Mouse (Mus musculus) myocyte (in vitro differentiated cells): ENCODE data around the gene Gm42688.

Experiments used
- CEBPB ChIP-seq: IDR thresholded peaks from 2 replicates; pipeline ENCODE4 v1.6.1; 2011; ENCODE audit warnings: mild to moderate bottlenecking, moderate library complexity; ENCODE audit not compliant: poor library complexity, insufficient read depth, severe bottlenecking
- E2F4 ChIP-seq: IDR thresholded peaks from one replicate; pipeline ENCODE4 v1.6.1; 2011; ENCODE audit warnings: mild to moderate bottlenecking, control low read depth, moderate library complexity; ENCODE audit not compliant: insufficient read depth
- MAX ChIP-seq: IDR thresholded peaks from one replicate; pipeline ENCODE4 v1.6.1; 2011; ENCODE audit warnings: low read depth, mild to moderate bottlenecking, control low read depth
- MYOG ChIP-seq, 3 experiments: IDR thresholded peaks; one replicate each; pipeline ENCODE4 v1.6.1; 2011; ENCODE audit warnings: control low read depth in 2 of 3, low read depth in 2 of 3, mild to moderate bottlenecking in 2 of 3; ENCODE audit not compliant: insufficient read length in 2 of 3, control insufficient read depth in 1 of 3, insufficient read depth in 1 of 3
- POLR2A ChIP-seq: IDR thresholded peaks from one replicate; pipeline ENCODE4 v1.6.1; 2011; ENCODE audit warnings: low read depth, mild to moderate bottlenecking, control low read depth, moderate library complexity; ENCODE audit not compliant: insufficient read length
- POLR2AphosphoS2 ChIP-seq: IDR thresholded peaks from one replicate; pipeline ENCODE4 v1.6.1; 2011; ENCODE audit warnings: low read depth, control low read depth; ENCODE audit not compliant: insufficient read length
- TCF12 ChIP-seq: IDR thresholded peaks from one replicate; pipeline ENCODE4 v1.6.1; 2011; ENCODE audit warnings: mild to moderate bottlenecking, control low read depth; ENCODE audit not compliant: poor library complexity, insufficient read depth, severe bottlenecking
- USF1 ChIP-seq: IDR thresholded peaks from one replicate; pipeline ENCODE4 v1.6.1; 2011; ENCODE audit warnings: low read depth, mild to moderate bottlenecking, control low read depth, moderate library complexity

GRCm38 (mm10) chr6:83080210-83080609 lies 21.2 kb upstream of the Gm42688 start:
- TF ChIP-seq TCF12: no peak
- TF ChIP-seq POLR2A: no peak
- TF ChIP-seq E2F4: no peak
- TF ChIP-seq MAX: no peak
- TF ChIP-seq MYOG (IDR thresholded peaks at IDR 0.05; ENCODE audit: control insufficient read depth in 1 of 3, insufficient read depth in 1 of 3, insufficient read length in 2 of 3, low read depth in 2 of 3): no peak
- no peak for TF ChIP-seq POLR2AphosphoS2
- no peak for TF ChIP-seq USF1
- no peak for TF ChIP-seq CEBPB
